Mouse (Mus musculus): ENCODE data around the gene Abca4.
"Not testable (repeated sequence)": the region's sequence is repeated elsewhere in the genome, so short reads cannot be mapped to it uniquely, and the experiment has no call there.

The Abca4 gene

DNA sequence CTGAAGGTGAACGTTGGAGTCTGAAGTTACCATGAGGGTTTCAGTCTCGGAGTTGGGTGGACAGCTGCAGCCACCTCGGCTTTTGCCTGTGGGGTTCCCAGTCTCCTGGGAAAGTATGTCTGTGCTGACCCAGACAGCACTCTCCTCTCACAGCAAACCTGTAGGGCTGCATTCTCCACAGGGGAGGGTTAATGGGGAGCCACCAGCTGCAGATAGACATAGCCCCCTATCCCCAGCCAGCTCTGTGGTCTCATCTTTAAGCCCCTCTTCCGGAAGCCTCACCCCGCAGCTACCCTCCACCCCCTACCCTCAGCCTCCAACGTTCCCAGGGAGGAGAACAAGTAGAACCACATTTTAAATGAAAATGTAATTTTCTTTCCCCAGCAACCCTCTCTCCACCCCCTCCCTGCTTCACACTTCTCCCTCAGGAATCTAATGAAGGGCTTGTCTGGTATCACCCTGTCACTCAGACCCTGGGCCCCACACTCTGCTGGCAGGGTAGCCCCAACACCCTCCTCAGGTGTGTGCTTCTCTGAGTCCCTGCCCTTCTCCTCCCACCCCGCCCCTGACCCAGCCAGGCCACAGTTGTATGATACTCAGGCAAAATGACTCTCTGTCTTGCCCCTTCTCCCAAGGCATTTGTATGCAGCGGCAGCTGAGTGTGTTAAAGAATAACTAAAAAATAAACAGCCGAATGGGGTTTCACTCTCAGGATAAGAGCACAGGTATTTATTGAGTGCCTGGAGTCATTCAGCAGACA, 14.4 kb downstream of the Abca4 start:
- no peak for DNase-seq (ENCODE audit: low spot score)

DNA sequence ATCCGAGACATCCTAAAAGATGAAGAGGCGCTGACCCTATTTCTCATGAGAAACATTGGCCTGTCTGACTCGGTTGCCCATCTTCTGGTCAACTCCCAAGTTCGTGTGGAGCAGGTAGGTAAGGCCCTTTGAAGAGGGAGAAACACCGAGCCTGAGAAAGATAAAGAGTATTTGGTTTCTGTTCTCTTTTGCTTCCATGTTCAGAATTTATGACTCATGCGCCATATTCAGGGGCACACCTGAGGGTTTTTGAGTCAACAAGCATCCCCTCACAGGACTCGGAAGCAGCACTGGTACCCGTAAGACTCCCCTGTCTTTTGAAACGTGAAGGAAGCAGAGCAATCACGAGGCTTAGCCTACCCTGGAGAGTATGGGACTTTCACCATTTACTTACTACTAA, 18.3 kb downstream of the Abca4 start:
- DNase-seq (ENCODE audit: low spot score): no peak

DNA sequence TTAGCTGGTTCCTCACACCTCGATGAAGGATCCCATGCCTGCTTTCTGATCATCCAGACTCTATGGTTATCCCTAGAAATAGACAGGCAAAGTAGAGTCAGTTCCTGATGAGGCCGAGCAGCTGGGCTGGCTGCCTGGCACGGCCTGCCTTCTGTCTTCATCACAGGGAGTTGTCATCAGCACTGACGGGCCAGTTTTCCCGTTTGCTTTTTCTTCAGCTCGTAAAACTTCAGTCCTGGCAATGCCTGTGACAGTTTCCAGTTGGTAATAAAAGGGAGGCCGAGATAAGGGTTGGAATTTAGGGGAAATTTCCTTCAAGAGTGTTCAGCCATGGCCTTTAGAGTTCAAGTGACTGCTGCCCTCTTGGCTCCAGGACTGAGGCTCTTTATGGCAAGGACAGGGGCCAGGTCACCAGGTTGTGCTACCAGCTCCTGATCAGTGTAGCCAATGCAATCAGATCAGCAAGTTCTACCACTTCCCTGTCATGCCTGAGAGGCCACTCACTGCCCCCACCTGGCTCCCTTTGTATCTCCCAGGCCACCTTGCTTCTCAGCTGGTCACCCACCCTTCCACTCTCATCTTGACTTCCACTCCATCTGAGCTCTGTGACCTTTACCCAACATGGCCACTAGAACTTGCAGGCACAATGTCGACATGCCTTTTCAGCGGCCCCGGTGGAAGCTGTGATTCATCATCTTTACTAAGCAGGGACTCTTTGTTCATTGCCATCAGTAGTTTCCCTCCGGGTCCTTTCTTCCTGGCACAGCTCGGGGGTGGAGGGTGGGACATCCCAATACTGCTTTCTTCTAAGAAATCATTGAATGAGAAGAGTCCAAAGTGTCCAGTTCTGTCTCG, 20.5 kb downstream of the Abca4 start:
- DNase-seq (ENCODE audit: low spot score): no peak

GRCm38 (mm10) chr3:122071769-122072168, 27.5 kb downstream of the Abca4 start:
- DNase-seq (ENCODE audit: low spot score): no peak

GRCm38 (mm10) chr3:122072646-122073571, 28.7 kb downstream of the Abca4 start:
- DNase-seq (ENCODE audit: low spot score): no peak

DNA sequence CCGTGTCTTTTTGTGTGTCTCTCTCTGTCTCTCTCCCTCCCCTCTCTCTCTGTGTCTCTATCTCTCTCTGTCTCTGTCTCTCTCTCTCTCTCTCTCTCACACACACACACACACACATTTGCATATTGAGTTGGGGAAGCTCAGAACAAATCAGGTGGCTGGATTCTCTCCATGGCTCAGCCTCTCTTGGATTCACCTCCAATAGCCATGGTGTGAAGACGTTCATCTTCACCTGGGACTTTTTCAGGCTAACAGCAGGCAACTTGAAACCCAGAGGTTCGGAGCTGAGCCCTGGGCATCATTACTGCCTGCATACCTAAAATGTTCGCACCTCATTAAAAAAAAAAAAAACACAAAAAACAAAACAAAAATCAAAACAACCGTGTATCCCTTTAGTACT, 29.4 kb downstream of the Abca4 start:
- DNase-seq (ENCODE audit: low spot score): no peak

GRCm38 (mm10) chr3:122074334-122074733, 30.1 kb downstream of the Abca4 start:
- DNase-seq (ENCODE audit: low spot score): no peak

DNA sequence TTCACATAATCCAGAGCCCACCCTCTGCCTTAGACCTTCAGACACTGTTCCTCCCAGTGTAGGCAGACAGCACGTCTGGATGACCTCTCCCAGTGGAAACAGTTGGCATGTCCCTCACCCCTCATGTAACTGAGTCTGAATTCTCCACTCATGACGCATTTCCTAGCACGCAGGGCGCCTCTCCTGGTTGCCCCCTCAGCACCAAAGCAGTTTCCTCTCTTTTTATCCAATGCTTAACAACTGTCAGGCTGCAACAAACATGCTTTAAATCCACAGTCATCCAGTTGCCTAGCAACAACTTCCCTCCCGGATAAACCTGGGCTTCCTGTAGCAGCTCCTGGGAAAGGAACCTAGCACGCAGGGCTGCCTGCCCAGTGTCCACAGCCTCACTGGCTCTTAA, 33.9 kb downstream of the Abca4 start:
- DNase-seq (ENCODE audit: low spot score): no peak

DNA sequence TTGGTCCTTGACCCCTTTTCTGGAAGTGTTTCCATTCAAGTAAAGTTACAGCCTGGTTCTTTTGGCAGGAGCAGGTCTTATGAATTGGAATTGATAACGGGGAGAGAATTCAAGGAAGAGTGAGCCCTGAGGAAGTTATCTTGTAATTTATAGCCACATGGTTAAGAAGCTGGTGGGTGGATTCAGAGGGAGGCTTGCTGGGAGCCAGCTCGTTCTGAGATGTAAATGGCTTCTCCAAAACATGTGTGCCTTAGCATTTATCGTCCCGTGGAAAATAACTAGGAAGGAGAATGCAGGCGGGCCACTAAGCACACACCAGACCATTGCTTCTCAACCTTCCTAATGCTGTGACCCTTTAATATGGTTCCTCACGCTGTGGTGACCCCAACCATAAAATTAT, 34.9 kb downstream of the Abca4 start:
- no peak for DNase-seq (ENCODE audit: low spot score)

- DNase-seq (ENCODE audit: low spot score): not testable (repeated sequence)
Measured at GRCm38 (mm10) chr3:122081634-122082033, 37.4 kb downstream of the Abca4 start.

DNA sequence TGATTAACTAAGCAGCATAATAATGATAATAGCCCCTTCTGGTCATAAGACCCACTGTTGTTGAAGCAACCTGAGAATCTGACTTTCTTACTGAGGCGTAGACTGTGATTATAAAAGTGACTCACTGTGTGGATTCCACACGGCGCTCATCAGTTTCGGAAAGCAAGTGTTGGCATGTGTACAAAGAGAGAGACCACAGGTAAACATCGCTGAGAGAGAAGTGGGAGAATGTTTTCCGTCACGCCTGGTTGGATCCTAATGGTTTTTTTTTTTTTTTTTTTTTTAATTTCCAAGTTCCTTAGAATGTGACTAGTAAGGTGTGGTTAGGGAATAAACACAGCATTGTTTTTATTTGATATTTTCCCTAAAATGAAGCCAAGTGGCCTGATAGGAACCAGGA, 38.1 kb downstream of the Abca4 start:
- DNase-seq (ENCODE audit: low spot score): no peak

DNA sequence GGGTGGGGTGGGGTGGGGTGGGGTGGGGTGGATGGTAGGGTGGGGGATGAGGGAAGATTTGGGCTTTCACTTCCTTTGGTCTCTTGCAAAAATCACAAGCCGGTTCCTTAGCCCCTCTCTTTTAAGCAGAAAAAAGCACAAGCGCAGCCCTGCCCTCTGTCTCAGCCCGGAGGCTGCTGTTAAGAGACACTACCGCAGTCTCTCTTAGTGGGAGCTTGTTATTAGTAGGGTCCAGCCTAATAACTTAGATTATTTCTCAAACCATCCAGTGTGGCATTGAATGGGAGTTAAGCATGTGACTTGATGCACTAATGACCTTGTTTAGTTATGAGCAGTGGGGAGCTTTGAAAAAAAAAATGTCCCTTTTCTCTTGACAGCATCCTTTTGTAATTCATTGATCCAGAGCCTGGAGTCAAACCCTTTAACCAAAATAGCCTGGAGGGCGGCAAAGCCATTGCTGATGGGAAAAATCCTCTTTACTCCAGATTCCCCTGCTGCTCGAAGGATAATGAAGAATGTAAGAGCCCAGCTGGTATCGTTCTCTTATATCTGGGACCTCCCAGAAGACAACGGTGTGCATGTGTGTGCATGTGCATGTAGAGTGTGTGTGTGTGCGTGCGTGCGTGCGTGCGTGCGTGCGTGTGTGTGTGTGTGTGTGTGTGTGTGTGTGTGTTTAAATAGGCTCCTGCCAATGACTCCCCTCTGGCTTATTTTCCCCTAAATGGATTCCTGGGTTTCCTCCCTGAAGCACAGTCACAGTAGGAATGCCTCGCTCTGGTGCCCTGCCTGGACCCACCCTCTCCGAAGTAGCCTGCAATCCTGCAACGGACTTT, 41.1 kb downstream of the Abca4 start:
- no peak for DNase-seq (ENCODE audit: low spot score)

- no peak for DNase-seq (ENCODE audit: low spot score)
Measured at GRCm38 (mm10) chr3:122088054-122088681, 43.9 kb downstream of the Abca4 start.

GRCm38 (mm10) chr3:122090338-122090737, 46.1 kb downstream of the Abca4 start:
- DNase-seq (ENCODE audit: low spot score): no peak

- DNase-seq (ENCODE audit: low spot score): no peak
Measured at GRCm38 (mm10) chr3:122099713-122100112, 55.5 kb downstream of the Abca4 start.

DNA sequence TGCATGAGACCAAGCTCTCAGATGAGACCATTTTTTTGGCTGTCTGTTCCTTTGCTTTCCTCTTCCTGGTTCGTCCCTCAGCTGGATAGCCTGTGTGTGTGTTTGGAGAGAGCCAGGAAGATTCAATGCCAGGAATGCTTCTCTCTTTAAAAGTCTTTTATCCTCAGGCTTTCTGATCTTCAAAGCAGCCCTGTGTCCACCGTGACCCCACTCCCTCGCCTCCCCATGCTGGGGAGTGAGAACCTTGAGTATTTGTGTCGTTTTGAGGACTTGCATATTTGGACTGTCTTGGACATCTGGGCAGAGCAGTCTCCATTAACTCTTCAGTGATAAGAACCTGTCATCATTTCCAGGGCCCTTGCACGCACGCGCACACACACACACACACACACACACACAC, 57.8 kb downstream of the Abca4 start:
- DNase-seq (ENCODE audit: low spot score): no peak

- DNase-seq (ENCODE audit: low spot score): peak; percentile 37
Measured at GRCm38 (mm10) chr3:122103864-122104808, 59.9 kb downstream of the Abca4 start.

- no peak for DNase-seq (ENCODE audit: low spot score)
Measured at GRCm38 (mm10) chr3:122106920-122107319, 62.7 kb downstream of the Abca4 start.

- no peak for DNase-seq (ENCODE audit: low spot score)
Measured at GRCm38 (mm10) chr3:122107643-122108194, 63.5 kb downstream of the Abca4 start.

Measured in T-cell, adult 2 months (primary cell).